Mouse (Mus musculus) MEL-GATA-1-ER (cell line): ENCODE data around the gene Wnt5b.

ENCODE experiments used
- DNase-seq: peaks from one replicate; pipeline ENCODE4 v3.0.0-alpha.2; 2012; ENCODE audit warnings: low read depth; ENCODE audit errors: extremely low read depth

The Wnt5b gene

DNA sequence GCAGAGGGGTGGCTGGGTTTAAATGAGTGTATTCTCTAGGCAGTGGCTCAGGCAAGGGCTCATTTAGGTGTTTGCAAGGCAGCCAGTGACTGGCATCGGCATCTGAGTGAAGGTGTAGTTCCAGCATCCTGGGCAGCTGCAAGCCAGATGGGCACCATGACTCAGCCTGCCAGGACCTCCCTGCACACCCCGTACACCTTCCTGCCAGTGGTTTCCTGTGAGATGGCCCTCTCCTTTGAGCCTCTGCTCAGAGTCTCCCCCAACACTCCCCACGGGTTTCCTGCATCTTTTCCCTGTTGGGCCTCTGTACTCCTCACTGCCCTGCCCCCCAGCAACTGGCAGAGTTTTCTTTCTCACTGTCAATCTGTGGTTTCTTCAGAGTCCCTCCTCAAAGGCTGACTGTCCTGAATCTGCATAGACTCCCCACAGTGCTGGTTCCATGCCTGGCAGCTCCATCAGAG lies 22.2 kb downstream of the Wnt5b start:
- DNase-seq, result no peak

DNA sequence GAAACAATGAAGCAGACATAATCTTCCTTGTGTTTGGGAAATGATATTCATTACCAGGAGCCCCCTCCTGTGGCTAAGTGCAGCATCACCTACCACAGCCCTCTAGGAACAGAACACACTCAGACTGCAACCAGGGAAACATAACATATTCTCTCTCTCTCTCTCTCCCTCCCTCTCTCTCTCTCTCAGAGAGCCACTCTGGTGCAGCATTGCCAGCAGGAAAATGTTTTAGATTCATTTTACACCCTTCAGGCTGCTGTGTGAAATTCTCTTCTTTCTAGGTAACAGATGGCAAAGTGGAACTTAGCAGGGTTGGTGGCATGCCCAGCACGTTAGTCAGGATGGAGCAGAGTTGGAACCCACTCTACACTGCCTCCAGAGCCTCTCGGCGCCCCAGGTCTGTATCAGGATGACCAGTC lies 22.7 kb downstream of the Wnt5b start:
- DNase-seq, result no peak

DNA sequence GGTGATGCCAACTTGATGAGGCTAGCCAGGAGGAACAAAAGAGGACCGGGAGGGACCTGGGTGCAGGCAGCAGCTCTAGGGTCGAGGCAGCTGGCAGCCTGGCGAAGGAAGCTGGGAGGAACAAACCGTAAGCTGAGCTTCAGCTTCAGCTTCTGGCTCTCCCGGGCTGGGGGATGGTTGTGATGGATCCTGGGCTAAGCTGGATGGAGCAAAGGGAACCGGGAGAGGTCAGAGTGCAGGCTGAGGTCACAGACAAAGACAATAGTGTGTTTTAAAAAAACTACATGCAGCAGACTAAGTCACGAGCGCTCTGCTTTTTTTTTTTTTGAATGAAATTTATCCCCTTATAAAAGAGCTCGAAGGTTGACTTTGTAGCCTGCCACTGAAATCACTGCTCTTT lies 23.4 kb downstream of the Wnt5b start:
- no peak for DNase-seq

DNA sequence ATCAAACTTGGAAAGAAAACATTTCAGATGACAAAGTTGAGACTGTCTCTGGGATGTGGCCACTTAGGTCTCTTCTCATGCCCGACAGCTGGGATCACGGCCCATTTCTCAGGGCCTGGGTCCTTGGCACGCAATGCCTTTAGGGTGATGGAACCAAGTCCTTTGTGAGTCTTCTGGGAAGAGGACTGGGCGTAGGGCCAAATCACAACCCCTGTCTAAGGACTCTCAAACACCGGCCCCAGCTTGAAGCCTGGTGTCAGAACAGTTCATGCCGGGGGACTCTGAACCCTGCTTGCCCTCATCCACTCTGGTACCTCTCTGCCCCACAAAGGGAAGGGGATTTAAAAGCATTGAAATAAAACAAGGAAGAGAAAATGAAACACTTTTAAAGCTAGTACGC lies 30.1 kb downstream of the Wnt5b start:
- DNase-seq, result no peak

DNA sequence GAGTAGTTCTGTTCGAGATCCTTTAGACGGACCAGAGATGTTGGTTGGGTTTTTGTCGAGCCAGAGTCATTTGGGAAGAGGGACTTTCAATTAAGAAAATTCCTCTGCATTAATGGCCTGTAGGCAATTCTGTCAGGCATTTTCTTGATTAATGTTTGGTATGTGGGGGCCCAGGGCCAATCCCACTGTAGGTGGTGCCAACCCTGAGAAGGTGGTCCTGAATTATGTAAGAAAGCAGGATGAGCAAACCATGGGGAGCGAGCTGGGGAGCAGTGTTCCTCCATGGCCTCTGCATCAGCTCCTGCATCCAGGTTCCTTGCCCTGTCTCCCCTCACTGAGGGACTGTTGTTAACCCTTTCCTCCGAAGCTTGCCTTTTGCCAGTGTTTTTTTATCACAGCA lies 30.7 kb downstream of the Wnt5b start:
- DNase-seq, result no peak

DNA sequence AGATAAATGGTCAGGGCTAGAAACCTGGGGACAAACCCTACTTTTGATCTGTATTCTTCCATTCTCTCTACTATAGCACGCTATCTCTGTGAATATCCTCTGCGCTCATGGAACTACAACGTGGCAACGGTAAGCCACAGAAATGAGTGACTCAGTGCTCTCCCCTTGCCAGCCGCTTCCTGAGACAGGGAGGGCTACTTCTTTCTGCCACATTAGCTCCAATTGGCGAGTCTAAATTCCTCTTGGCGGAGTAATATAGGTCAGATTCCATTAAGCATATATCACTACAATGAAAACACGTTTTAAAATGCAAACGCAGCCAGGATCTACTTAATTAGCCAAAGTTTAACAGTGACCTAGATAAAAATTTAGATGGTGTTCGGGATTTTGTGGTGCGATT lies 31.4 kb downstream of the Wnt5b start:
- no peak for DNase-seq

DNA sequence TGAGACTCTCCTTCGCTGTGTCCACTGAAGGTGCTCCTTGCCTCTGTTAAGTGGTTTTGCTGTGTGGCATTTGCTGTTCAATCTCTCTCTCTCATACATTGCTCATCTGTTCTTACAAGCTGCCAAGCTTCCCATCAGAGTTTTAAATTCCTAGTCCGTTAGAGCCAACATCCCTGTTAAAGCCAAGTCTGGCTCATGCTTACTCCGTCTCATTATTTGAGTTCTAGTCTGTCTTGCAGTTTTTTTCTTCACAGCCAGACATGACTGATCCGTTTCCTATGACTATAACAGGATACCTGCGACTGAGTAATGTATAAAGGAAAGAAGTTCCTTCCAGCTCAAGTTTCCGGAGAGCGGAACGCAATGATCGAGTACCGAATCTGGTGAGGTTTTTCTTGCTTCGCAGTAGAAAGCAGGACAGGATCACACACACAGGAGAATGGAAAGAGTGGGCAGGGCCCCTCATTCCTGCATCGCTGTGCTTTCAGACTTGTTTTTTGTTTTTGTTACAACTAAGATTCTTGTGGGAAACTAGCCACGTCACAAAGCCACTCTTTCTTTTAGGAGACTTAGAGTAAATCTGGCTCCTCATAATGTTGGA lies 34.6 kb downstream of the Wnt5b start:
- no peak for DNase-seq

DNA sequence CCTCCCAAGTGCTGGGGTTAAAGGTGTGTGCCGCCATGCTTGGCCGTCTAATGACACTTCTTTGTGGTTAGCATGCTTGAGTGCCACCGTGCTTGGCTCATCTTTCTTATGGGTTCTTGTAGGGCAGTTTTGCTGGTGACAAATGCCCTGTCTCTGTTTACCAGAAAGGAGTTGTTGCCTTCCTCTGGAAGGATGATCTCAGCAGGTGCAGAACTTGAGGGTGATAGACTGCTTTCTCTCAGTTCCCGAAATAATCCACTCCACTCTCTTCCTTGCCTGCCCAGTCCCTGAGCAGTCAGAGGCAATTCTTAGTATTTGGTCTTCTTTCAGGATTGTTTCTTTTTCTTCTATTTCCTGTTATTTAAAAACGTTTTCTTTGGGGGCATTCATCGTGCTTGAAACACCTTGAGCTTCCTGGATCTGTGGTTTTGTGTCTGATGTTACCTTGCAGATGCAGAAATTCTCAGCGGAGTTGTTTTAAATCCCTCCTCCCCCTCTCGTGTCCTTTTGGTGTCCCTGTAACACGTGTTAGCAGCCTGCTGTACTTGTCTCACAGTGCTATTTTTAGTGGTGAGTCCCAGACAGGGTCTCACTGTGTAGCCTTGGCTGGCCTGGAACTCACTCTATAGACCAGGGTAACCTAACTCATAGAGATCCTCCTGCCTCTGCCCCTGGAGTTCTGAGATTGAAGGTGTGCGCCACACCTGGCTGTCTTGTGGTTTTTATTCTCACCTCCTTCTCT lies 35.3 kb downstream of the Wnt5b start:
- no peak for DNase-seq

DNA sequence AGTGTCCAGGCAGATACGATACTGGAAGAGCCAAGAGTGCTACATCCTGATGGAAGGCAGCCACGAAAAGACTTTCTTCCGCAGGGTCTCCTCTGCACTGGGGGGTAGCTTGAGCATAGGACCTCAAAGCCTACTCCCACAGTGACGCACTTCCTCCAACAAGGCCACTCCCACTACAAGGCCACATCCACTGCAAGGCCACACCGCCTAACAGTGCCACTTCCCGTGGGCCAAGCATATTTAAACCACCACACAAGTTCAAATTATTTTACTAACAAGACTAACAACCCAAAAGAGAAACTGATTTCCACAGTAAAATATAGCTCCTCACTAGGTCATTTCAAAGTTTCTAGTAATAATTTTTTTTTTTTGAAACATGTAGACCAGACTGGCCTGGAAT lies 35.9 kb downstream of the Wnt5b start:
- no peak for DNase-seq

DNA sequence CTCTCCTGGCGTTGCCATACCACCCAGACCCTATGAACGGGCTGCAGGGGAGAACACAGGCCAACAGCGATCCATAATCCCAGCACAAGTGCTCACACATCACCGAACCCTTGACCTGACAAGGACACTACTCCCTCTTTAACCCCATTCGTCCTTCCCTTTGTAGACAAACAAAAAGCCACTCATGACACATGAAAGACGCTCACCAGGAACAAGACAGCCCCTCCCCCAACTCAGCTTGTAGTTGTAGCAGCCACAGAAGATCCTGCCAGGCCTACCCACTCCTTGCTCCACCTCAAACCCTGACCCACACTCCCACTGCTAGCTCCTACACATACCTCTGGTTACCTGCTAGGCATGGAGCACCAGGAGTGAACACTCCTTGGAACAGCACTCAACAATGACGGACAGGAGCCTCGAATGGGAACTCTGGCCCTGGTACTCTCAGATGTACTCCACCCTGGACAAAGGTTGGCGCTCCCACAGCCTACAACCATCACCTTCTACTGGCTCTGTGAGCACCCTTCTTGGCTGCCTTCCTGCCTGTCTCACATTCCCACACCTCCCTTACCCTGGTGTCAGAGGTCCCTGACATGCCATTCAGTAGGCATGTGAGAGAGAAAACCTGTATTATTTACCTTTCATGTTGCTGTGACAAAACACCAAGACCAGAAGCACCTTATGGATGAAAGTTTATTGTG lies 38.5 kb downstream of the Wnt5b start:
- DNase-seq, result no peak

DNA sequence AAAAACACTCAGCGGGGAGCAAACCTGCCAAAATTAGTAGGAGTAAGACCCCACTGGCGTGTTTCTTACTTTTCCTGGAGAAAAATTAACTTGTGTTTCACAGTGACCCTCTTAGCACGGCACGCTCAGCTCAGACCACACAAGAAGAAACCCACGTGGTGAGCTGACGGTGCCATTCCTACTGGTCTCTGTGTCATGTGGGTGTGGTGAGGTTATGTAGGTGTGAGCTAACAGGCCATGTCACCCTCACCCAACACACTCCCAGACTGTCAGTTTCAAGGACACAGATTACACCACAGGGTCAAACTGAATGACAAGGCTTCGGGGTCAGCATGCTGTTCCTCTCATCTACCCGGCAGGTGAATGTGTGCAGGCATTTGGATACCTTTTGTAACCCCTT lies 39.4 kb downstream of the Wnt5b start:
- DNase-seq, result no peak

DNA sequence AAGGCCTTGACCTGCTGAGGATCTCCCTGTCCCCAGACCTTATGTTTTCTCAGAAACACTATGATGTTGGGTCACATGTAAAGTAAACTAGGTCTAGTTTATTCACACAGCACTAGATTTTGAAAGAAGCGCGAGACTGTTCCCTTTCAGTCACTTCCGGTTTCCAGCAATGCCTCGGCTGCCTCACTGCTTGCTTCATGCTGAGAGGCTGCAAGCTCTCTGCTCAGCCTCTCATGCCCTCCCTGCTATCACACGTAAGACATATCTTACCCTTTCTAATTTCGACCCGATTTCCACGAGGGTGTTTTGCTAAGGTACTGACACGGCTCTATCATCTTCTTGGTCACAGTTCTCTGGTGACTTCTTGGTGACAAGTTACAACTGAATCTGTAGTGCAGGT lies 42.1 kb downstream of the Wnt5b start:
- DNase-seq, result no peak

DNA sequence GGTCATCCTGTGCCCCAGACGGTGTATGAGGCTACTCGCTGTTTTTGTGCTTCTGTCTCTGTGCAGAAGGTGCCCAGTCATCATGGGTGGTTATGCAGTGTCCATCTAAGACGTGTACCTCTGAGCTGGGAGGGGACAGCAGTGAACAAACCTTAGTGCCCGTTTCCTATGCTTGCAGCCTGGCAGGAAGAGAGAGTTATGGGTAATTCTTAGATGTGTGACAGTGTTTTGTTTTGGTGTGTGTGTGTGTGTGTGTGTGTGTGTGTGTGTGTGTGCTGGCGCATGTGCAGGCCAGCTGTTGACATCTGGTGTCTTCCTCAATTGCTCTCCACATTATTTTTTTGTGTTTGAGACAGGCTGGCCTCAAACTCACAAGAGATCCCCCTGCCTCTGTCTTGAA lies 44.1 kb downstream of the Wnt5b start:
- no peak for DNase-seq

DNA sequence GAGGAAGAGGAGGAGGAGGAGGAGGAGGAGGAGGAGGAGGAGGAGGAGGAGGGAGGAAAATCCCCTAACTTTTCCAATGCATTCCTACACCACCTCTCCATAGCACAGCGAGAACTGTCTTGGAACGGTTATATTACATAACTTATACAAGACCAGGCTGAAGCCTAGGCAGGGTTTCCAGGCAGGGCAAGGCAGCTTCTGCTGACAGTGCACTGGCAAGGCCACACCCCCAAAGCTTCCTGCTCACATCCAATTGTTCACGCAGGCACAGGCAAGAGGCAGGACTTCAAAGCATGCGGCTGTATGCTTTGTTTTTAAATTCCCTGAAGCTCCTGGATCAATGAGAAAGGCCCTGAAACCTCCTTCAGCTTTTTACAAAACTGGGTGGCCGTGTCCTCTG lies 44.9 kb downstream of the Wnt5b start:
- DNase-seq, result no peak

DNA sequence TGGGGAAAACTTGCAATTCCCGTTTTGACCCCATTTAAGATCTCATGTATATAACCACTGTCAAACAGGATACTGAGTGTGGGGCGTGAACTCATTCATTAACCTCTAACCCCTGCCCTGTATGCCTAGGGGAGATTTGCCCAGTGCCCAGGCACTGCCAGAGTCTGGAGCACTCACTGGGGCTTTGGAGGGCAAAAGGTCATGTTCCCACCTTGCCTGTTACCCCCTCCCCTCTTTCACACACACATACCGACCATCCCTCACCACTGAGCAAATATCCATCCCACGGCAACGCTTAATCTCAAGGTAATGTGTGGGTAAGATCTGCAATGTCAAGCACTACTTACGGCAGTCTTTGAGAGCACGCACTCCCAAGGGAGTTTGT lies 51.5 kb downstream of the Wnt5b start:
- no peak for DNase-seq

DNA sequence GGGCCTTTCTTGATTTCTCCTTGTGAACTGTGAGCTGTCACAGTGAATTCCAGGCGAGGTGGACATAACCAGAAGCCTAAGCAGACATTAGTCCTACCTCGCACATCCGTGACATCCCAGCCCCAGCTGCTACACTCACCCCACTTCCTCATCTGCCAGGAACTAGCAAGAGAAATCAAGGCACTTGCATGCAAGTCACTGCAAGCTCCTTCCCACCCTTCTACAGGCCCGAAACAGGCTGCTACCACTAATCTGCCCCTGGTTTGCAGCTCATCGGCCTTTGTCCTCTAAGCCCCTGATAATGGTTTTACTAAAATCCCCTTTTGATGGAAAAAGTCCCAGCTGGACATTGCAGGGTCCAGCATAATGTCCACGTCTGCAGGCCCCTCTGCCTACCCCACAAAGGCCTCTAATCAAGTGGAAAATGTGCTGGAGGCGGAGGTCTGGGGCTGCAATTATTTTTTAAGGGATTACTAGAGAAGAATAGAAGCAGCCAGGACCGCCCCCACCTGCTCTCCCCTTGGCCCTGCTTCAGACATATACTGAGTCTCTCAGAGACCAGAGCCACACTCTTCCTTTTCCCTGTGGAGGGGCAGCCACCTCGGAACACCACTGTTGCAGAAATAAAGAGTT lies 52.0 kb downstream of the Wnt5b start:
- no peak for DNase-seq

DNA sequence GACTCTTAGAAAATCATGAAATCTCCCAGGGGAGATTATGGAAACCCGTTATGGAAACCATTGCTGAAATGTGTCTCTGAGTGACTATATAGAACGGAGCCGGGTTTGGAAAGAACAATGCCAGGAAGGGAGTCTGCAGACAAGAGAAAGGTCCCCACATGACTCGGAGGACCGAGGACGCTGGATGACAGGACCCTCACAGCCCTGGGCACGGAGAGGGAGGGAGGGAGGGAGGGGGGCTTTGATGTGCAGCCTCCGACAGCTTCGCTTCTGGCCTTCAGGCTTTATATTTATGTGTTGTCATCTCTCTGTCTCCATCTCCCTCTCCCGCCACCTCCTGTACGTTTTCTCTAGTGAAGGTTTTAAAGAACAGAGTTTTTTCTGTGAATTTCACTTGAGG lies 53.1 kb downstream of the Wnt5b start:
- DNase-seq, result no peak

DNA sequence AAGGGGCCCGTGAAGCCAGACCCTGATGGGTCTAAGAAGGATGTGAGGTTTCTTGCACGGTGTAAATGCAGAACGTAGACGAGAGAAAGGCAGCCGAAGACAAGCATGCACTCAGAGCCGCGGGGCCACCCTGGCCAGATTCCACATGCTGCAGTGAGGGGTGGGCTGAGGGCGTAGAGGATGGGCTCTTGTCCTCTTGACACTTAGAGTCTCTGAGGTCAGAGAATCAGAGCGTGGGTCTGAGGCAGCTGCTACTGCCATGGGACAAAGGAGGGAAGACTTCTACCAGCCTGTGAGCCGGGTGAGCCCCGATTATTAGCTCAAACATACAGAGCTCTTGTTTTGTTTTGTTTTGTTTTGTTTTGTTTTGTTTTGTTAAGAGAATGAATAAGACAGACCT lies 53.6 kb downstream of the Wnt5b start:
- no peak for DNase-seq

DNA sequence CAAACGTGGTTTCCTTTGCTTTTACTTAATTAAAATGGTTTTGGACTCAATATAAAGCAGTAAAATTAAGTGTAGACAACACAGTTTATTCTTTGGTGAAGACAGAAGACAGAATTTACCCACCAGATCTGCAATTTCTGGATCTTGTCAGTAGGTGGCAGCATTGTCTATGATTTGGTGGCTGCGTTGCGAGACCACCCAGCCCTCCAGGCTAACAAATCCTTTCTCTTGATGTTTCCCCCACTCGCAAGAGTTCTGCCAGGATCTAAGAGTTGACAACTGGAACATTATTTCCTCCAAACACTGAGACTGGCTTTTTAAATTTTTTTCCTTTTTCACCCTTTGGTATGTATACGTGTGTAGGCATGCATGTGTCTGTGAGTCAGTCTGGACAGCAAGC lies 54.4 kb downstream of the Wnt5b start:
- no peak for DNase-seq

DNA sequence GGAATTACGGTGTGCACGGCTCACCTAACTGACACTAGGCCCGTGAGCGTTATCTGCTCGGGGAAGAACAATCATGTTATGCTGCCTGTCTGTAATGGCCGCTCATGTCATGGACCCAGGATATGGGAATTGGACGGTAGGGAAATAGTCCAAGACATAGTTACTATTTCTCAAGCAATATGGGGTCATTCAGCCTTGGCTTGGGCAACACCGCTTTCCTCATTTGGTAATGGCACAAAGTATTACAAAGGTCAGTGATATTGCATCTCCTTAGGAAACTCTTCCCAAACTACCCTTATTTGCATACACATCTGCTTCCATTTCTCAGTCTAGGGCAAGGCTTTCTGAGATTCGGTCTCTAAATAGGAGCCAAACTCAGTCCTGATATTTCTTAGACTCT lies 56.5 kb downstream of the Wnt5b start:
- no peak for DNase-seq

DNA sequence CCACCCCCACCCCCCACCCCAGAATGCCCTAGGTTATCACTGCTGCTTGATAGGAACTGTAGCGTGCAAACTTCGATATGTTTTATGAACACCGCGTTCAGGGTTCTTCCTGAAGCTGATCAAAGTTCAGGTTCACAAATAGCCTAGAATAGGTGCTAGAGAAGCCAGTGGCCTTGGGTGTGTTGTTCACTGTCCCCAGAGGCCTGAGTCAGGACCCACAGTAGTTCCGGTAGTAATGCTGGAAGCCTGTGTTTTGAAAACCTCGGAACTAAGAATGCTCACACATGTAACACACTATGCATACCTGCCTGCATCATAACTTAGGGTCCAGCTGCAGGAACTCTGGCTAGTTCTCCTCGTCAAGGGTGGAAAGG lies 57.1 kb downstream of the Wnt5b start:
- DNase-seq, result no peak

DNA sequence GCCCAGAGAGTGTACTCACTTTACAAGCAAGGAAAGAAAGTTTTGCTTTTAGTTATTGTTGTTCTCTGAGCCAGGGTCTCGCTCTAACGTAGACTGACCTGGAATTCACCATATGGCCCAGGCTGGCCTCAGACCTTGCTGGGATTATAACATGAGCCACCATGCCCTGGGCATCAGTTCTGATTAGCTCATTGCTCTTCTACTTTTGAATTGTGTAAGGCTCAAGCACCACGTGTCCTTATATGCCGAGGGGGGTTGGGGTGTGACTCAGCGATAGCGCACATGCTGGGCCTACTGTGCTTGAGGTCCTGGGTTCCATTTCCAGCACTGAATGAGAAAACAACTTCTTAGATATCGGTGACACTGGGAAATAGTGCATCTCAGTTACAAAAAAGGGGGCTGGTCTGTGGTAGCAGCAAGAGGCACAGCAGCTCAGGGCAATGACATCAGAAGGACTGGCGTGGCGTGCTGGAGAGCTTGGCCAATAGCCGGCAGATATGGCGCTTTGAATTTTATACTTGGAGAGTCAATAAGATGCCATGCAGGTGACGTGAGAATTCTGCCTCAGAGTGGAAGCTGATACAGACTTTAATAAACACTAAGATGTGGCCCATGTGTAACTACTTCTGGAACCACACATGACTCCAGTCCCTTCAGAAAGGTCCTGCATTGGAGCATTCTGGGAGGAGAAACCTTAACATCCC lies 57.6 kb downstream of the Wnt5b start:
- DNase-seq, result no peak
